Mouse (Mus musculus): Measurements from ENCODE around the gene Panx3.

- no peak for TF ChIP-seq E2F4 (IDR thresholded peaks at IDR 0.05; ENCODE audit: insufficient read depth)
- TF ChIP-seq TCF12 (IDR thresholded peaks at IDR 0.05; ENCODE audit: insufficient read depth, poor library complexity, severe bottlenecking): no peak
- no peak for TF ChIP-seq POLR2A (IDR thresholded peaks at IDR 0.05; ENCODE audit: insufficient read length, low read depth)
- no peak for TF ChIP-seq MYOG (IDR thresholded peaks at IDR 0.05; ENCODE audit: control insufficient read depth in 1 of 3, insufficient read depth in 1 of 3, insufficient read length in 2 of 3, low read depth in 2 of 3)
- no peak for TF ChIP-seq USF1 (IDR thresholded peaks at IDR 0.05; ENCODE audit: low read depth)
- no peak for TF ChIP-seq POLR2AphosphoS2 (IDR thresholded peaks at IDR 0.05; ENCODE audit: insufficient read length, low read depth)
These were observed 39.1 kb downstream of the Panx3 start for GRCm38 (mm10) chr9:37629941-37630340.
